Mouse (Mus musculus) spleen, adult 12 weeks (tissue): Measurements from ENCODE around the gene Grb2.
"Not testable (repeated sequence)": the region's sequence is repeated elsewhere in the genome, so short reads cannot be mapped to it uniquely, and the experiment has no call there.

Experiments used
- DNase-seq: peaks from one replicate; pipeline ENCODE4 v3.0.0; 2022; ENCODE audit warnings: low spot score

Grb2 gene

GRCm38 (mm10) chr11:115645498-115645897 is 62.9 kb downstream of the Grb2 start:
- not testable (repeated sequence) for DNase-seq

GRCm38 (mm10) chr11:115644308-115644707 is 64.1 kb downstream of the Grb2 start:
- no peak for DNase-seq

GRCm38 (mm10) chr11:115643265-115643664 is 65.1 kb downstream of the Grb2 start:
- DNase-seq = no peak

GRCm38 (mm10) chr11:115642705-115643104 is 65.7 kb downstream of the Grb2 start:
- no peak for DNase-seq

- no peak for DNase-seq
Observed at GRCm38 (mm10) chr11:115641664-115642036, 66.7 kb downstream of the Grb2 start.

- peak; percentile 56 for DNase-seq
Observed at GRCm38 (mm10) chr11:115640978-115641663, 67.3 kb downstream of the Grb2 start.

GRCm38 (mm10) chr11:115640311-115640828 is 68.0 kb downstream of the Grb2 start:
- no peak for DNase-seq

GRCm38 (mm10) chr11:115639540-115639939 is 68.9 kb downstream of the Grb2 start:
- DNase-seq = no peak

GRCm38 (mm10) chr11:115638498-115639409 is 69.6 kb downstream of the Grb2 start:
- no peak for DNase-seq

- DNase-seq = no peak
Observed at GRCm38 (mm10) chr11:115636960-115637359, 71.4 kb downstream of the Grb2 start.

- no peak for DNase-seq
Observed at GRCm38 (mm10) chr11:115635484-115635883, 72.9 kb downstream of the Grb2 start.

GRCm38 (mm10) chr11:115635041-115635440 is 73.4 kb downstream of the Grb2 start:
- no peak for DNase-seq

- DNase-seq = no peak
Observed at GRCm38 (mm10) chr11:115634109-115634508, 74.3 kb downstream of the Grb2 start.

GRCm38 (mm10) chr11:115632862-115633261 is 75.5 kb downstream of the Grb2 start:
- DNase-seq = no peak

- DNase-seq = no peak
Observed at GRCm38 (mm10) chr11:115632247-115632646, 76.2 kb downstream of the Grb2 start.

GRCm38 (mm10) chr11:115631505-115631890 is 76.9 kb downstream of the Grb2 start:
- DNase-seq = no peak

GRCm38 (mm10) chr11:115630532-115631504 is 77.6 kb downstream of the Grb2 start:
- DNase-seq = peak; percentile 64

GRCm38 (mm10) chr11:115629734-115630531 is 78.5 kb downstream of the Grb2 start:
- no peak for DNase-seq

GRCm38 (mm10) chr11:115628465-115629101 is 79.8 kb downstream of the Grb2 start:
- no peak for DNase-seq

- DNase-seq = peak; percentile 95
Observed at GRCm38 (mm10) chr11:115627705-115628464, 80.5 kb downstream of the Grb2 start, which contains the start of gene Slc25a19. Gene Slc25a19 (minus strand): TSS chr11:115628295.
